Mouse (Mus musculus) neural tube, embryonic 10.5 days (tissue): ENCODE measurements around the gene 5730522E02Rik.
A peak's percentile ranks its signal among the peaks of the same experiment; 100 is the strongest.

Experiments used
- DNase-seq: peaks from one replicate; pipeline ENCODE4 v3.0.0-alpha.2; 2017; ENCODE audit warnings: low spot score; ENCODE audit errors: extremely low spot score

Gene 5730522E02Rik

DNA sequence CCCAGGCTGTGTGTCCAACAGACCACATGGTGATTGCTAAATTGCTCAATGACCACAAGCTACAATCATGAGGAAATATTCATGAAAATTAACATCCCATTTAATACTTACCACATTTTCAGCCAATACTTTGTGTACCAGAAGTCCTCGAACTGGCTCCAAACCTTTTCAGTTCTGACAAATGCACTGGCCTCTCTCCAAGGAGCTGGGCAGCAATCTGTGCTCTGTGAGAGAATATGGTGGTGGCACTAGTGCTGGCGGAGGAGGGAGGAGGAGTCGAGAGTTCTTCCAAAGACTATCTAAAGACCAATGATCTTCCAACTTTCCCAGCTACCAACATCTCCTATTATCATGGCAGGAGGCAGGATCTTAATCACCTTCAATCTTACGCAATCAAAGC lies 525.8 kb downstream of the 5730522E02Rik start:
- no peak for DNase-seq

- DNase-seq: no peak
Observed at GRCm38 (mm10) chr11:25679856-25680255, 530.7 kb downstream of the 5730522E02Rik start.

DNA sequence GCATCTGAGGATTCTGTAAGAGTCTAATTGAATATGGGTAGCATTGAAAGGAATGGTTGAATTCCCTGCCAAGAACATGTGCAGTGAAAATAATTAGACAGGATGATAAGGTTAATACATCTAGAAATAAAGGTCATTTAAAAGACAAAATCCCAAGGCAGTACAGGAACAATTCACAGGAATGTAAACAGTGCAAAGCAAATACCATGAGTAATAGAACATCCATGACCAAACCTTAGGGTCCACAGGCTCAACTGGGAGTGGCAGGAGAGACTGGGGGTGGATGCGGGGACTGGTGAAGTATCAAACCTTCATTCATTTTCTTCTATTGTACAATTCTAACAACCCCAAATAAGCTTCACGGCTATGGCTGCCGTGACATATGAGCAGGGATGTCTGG lies 536.4 kb downstream of the 5730522E02Rik start:
- no peak for DNase-seq

DNA sequence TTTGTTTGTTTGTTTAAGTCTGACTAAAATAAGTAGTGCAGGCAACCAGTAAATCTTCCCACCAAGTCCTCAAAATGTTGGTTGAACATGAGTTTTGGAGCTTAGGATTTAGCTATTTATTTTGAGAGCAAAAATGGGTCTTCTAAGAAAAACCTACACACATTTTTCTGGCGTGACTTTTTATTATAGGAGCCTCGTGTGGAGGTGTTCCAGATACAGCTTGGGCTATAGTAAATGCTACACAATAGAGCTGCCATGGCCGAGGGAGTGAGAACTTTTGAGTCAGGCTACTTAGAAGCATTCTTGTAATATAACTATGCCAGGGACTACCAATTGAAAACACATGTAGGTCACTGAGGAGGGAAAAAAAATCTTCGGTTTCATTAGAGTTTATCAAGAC lies 540.5 kb downstream of the 5730522E02Rik start:
- no peak for DNase-seq

GRCm38 (mm10) chr11:25664562-25665104 lies 545.9 kb downstream of the 5730522E02Rik start:
- DNase-seq: no peak

- no peak for DNase-seq
Observed at GRCm38 (mm10) chr11:25646282-25646681, 564.3 kb downstream of the 5730522E02Rik start.

DNA sequence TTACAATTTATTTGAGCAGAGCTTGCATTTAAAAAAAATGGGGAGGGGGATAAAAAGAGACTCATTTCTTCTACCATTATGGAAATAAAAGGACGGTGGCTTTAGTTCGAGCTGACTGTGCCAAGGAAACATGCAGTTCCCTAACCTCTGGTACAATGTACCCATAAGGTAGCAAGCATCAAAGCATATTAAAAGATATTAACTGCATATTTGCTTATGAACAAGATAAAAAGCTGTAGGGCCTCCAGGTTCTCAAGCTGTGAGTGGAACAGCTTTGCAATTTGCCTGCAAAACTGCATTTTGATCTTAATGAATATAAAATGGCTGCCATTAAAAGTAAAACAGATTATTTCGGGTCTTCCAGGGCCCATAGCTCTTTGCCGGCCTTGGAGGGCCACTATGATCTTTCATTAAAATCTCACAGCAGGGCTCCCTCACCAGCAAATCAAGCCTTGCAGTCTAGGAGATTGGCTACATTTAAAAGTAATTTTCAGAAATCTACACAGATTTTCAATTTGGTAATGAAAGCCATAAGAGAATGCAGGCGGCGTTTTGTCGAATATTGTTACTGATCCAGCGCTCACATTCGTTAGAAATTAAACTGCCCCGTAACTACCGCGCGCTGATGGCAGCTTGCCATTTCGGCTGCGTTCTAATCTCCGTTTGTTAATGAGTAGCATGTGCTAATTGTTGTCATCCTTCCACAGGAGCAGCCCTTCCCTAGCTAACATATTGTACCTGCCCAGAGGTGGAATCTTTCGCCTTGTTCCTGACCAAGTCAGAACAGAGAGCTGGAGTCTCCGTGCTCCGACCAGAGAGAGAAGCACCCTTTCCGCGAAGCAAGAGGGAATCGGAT lies 565.6 kb downstream of the 5730522E02Rik start:
- DNase-seq: no peak

DNA sequence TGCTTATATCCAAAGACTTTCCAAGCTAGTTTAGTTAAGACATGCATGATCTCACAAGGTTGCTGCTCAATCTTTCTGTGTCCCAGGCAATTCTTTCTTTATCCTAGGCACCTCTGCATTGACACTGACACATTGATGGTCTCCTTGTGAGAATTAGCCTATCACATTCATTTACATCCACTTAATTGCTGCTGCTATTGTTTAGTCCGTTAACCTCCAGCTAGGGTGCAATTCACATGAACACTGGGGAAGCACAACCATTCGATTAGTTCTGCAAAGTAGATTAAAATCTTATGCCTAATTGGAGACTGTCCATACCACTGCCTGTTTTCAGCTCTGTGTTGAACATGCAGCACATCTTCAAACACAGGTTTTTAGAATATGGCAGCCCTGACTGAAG lies 603.7 kb downstream of the 5730522E02Rik start:
- DNase-seq: no peak

DNA sequence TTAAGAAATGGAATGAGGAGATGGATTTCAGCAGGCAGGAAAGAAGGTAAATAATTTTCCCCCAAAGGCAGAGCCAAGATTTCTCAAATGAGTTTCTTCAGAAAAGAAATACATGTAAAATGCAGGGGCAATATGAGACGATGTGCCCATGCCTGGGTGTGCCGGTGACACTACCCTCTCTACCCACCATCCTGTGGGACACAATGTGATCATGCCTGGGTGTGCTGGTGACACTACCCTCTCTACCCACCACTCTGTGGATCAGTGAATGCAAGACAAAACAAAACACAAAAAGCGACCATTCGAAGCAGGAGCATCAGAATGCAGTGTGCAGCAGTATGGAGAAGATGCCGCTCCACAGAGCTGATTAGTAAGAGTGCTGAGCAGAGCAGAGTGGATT lies 610.5 kb downstream of the 5730522E02Rik start:
- no peak for DNase-seq

DNA sequence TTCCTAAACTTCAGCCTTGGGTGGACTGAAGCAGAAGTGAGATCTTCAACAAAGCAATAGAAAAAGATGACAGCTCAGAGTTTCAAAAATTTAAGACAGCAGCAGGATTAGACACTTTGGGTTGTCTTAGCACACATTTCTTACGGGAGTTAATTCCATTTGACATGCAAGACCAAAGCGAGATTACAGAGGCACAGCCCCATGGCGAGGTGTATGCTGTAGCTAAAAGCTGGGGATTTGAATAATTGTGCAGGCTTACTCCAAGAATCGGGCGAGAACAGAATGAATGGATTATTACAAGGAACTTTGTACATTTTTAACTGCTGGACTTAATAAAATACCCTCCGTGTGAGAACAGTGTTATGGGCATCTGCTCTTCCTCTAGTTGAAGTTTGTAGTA lies 615.3 kb downstream of the 5730522E02Rik start:
- no peak for DNase-seq

- no peak for DNase-seq
Observed at GRCm38 (mm10) chr11:25594780-25595179, 615.8 kb downstream of the 5730522E02Rik start.

- peak; percentile 15 for DNase-seq
Observed at GRCm38 (mm10) chr11:25592268-25592667, 618.3 kb downstream of the 5730522E02Rik start.

DNA sequence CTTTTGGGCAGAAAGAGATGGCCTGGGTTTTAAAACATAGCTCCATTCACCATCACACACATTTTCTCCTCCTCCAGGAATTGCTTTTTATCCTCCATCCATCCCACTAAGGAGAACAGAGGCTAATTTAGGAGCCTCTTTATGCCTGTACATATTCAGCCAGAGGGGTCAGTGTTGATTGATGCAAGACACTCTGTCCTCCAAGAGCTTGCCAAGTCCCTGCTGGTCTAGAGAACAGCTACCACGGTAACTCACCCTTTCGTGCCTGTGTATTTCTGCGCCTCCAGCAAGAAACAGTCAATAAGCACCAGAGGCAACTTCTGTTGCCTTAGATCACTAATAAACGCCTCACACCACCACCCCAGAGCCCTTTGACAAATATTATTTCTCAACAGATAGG lies 620.3 kb downstream of the 5730522E02Rik start:
- no peak for DNase-seq

GRCm38 (mm10) chr11:25589509-25589908 lies 621.1 kb downstream of the 5730522E02Rik start:
- DNase-seq: no peak

DNA sequence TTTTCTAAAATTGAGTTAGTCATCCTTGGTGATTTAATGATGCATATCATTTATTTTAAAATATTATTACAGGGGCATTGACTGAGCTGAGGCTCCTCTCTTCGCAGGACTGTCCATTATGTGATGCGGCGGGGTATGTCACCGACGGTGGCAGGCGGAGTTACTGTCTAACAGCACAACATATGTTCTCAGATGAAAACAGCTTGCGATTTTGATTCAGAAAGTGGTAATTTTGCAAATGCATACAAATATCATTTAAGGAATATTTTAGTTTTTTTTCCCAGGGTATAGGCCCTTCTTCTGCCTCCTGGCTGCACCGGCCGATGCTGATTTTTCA lies 636.5 kb downstream of the 5730522E02Rik start:
- DNase-seq: no peak

DNA sequence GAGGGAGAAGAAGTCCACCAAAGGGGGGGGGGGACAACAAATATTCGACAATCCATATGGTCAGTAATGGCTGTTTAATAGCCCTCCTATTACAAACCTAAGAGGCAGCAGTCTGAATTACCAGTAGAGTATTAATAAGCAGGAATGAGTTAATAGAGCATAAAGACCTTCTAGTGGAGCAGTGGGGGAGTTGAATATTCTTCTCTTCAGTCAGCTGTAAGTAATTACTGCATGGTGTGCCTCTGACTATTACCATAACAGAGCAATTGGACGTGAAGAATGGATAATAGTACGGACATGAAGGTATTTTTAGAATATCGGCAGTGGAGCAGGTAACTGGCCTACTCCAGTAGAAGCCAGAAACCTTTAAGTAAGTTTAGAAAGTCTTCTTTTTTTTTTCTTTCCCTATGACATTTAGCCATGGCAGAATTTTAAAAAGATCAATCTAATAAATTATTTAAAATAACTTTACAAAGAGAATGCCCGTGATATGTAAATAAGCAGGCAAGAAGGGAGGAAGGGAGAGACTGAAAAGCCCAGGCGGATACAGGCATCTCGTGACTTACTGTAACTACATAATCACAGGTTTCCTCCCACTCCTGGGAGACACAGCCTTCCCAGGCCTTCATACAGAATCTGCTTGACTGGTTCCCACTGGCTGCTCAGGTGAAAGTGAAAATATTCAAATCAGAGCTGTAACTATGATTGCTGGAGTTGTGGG lies 637.0 kb downstream of the 5730522E02Rik start:
- no peak for DNase-seq

- DNase-seq: no peak
Observed at GRCm38 (mm10) chr11:25571396-25571795, 639.2 kb downstream of the 5730522E02Rik start.
